Mouse (Mus musculus): ENCODE measurements around the gene Tec. TPM values are rescaled to one million over a fixed set of nuclear protein-coding genes. Genes with fewer than 3 reads are reported as not detected.
A peak's percentile ranks its signal among the peaks of the same experiment; 100 is the strongest.

Tec gene
- total RNA-seq, 4 experiments from 2014 or later, result 13.2 to 14.5 (median 13.5) TPM

GRCm38 (mm10) chr5:72891534-72891933 lies 23.3 kb upstream of the Tec start:
- DNase-seq (ENCODE audit: low spot score), result peak; percentile 63

GRCm38 (mm10) chr5:72888260-72888659 lies 20.0 kb upstream of the Tec start:
- no peak for DNase-seq (ENCODE audit: low spot score)

- DNase-seq (ENCODE audit: low spot score), result no peak
Observed at GRCm38 (mm10) chr5:72886458-72887222, 18.4 kb upstream of the Tec start.

- DNase-seq (ENCODE audit: low spot score), result no peak
Observed at GRCm38 (mm10) chr5:72883706-72884105, 15.4 kb upstream of the Tec start.

- DNase-seq (ENCODE audit: low spot score), result peak; percentile 46
Observed at GRCm38 (mm10) chr5:72882412-72882765, 14.1 kb upstream of the Tec start.

- peak; percentile 24 for DNase-seq (ENCODE audit: low spot score)
Observed at GRCm38 (mm10) chr5:72881748-72882411, 13.6 kb upstream of the Tec start.

GRCm38 (mm10) chr5:72879736-72880135 lies 11.5 kb upstream of the Tec start:
- no peak for DNase-seq (ENCODE audit: low spot score)

GRCm38 (mm10) chr5:72871114-72871513 lies 2.8 kb upstream of the Tec start:
- DNase-seq (ENCODE audit: low spot score), result no peak

GRCm38 (mm10) chr5:72869779-72870608 lies 1.7 kb upstream of the Tec start:
- DNase-seq (ENCODE audit: low spot score), result no peak

GRCm38 (mm10) chr5:72867036-72867672 lies 1.1 kb downstream of the Tec start:
- no peak for DNase-seq (ENCODE audit: low spot score)

- no peak for DNase-seq (ENCODE audit: low spot score)
Observed at GRCm38 (mm10) chr5:72866260-72866905, 1.9 kb downstream of the Tec start.

- no peak for DNase-seq (ENCODE audit: low spot score)
Observed at GRCm38 (mm10) chr5:72864654-72865178, 3.6 kb downstream of the Tec start.

- no peak for DNase-seq (ENCODE audit: low spot score)
Observed at GRCm38 (mm10) chr5:72863166-72863565, 5.1 kb downstream of the Tec start.

- DNase-seq (ENCODE audit: low spot score), result no peak
Observed at GRCm38 (mm10) chr5:72861726-72862385, 6.4 kb downstream of the Tec start.

- no peak for DNase-seq (ENCODE audit: low spot score)
Observed at GRCm38 (mm10) chr5:72860899-72861298, 7.4 kb downstream of the Tec start.

GRCm38 (mm10) chr5:72858306-72858705 lies 10.0 kb downstream of the Tec start:
- no peak for DNase-seq (ENCODE audit: low spot score)

- DNase-seq (ENCODE audit: low spot score), result no peak
Observed at GRCm38 (mm10) chr5:72857756-72858155, 10.5 kb downstream of the Tec start.

GRCm38 (mm10) chr5:72856255-72856878 lies 11.9 kb downstream of the Tec start:
- DNase-seq (ENCODE audit: low spot score), result no peak

- peak; percentile 90 for DNase-seq (ENCODE audit: low spot score)
Observed at GRCm38 (mm10) chr5:72855685-72856124, 12.6 kb downstream of the Tec start.

Data from heart, adult 8-10 months (tissue).